Mouse (Mus musculus): Measurements from ENCODE around the gene Stat2. TPM values are rescaled to one million over a fixed set of nuclear protein-coding genes. Genes with fewer than 3 reads are reported as not detected.
"Not testable (repeated sequence)": the region's sequence is repeated elsewhere in the genome, so short reads cannot be mapped to it uniquely, and the experiment has no call there.

The Stat2 gene
- polyA plus RNA-seq, 1 experiment from 2014 or later: 24.5 TPM

DNA sequence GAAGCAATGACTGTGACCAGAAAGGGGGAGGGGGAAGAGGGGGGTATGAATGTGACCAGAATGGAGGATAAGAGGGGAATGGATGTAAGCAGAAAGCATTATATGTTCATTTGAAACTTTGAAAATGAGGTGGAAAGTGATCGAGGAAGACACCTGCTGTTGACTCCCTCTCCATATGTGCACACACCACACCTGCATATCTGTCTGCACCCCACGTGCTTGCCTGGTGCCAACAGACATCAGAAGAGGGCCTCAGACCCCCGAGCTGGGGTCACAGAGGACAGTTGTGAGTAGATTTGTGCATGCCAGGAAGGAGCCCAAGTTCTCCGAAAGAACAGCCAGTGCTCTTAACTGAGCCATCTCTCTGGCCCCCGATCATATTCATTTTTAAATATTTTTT lies 10.4 kb upstream of the Stat2 start:
- Histone ChIP-seq H3K27me3 (replicated peaks) (no peaks in the 10 kb centered on the region), H3K36me3 (no peaks in the 10 kb centered on the region), H3K4me3 (replicated peaks) (no peak overlapping the region), H3K4me1 (no peaks in the 10 kb centered on the region), H3K9me3 (replicated peaks) (no peaks in the 10 kb centered on the region), H3K27ac (replicated peaks) (no peak overlapping the region), H3K9ac (replicated peaks) (no peak overlapping the region), H3K4me2 (no peak overlapping the region)
- 89% methylated on average over 5 of the region's 5 CpGs for WGBS
- no peak for ATAC-seq (ENCODE audit: low FRiP score)

- not testable (repeated sequence) for H3K27ac ChIP-seq (replicated peaks); H3K4me3 ChIP-seq (replicated peaks); H3K27me3 ChIP-seq (replicated peaks); H3K36me3 ChIP-seq; ATAC-seq (ENCODE audit: low FRiP score); H3K4me1 ChIP-seq; H3K9ac ChIP-seq (replicated peaks); H3K4me2 ChIP-seq; H3K9me3 ChIP-seq (replicated peaks)
- 86% methylated on average over 7 of the region's 7 CpGs for WGBS
These were observed 10.0 kb upstream of the Stat2 start for GRCm38 (mm10) chr10:128260376-128260775.

DNA sequence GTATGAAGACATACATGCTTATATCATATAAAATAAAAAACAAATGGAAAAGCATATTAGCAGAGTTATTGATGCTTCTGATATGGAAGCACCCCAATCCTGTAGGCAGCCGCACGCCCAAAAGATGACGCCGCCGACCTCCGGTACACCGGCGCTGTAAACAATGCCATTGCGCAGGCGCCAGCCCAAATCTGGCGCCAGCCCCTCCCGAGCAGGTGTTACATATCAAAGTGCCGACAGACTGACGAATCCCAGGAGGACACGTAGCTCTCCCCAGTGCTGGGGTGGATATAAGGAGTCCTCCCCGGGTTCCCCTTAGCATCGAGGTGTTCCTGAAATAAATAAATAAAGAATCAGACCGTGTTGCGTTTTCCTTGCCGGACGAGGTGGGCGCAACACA lies 8.1 kb upstream of the Stat2 start:
- H3K4me2 ChIP-seq: no peak overlapping the region
- no peaks in the 10 kb centered on the region for H3K4me1 ChIP-seq
- 81% methylated on average over 22 of the region's 22 CpGs for WGBS
- no peaks in the 10 kb centered on the region for H3K9me3 ChIP-seq (replicated peaks)
- no peak overlapping the region for H3K4me3 ChIP-seq (replicated peaks)
- ATAC-seq (ENCODE audit: low FRiP score): no peak
- H3K9ac ChIP-seq (replicated peaks): no peak overlapping the region
- H3K36me3 ChIP-seq: no peaks in the 10 kb centered on the region
- no peak overlapping the region for H3K27ac ChIP-seq (replicated peaks)
- no peaks in the 10 kb centered on the region for H3K27me3 ChIP-seq (replicated peaks)

DNA sequence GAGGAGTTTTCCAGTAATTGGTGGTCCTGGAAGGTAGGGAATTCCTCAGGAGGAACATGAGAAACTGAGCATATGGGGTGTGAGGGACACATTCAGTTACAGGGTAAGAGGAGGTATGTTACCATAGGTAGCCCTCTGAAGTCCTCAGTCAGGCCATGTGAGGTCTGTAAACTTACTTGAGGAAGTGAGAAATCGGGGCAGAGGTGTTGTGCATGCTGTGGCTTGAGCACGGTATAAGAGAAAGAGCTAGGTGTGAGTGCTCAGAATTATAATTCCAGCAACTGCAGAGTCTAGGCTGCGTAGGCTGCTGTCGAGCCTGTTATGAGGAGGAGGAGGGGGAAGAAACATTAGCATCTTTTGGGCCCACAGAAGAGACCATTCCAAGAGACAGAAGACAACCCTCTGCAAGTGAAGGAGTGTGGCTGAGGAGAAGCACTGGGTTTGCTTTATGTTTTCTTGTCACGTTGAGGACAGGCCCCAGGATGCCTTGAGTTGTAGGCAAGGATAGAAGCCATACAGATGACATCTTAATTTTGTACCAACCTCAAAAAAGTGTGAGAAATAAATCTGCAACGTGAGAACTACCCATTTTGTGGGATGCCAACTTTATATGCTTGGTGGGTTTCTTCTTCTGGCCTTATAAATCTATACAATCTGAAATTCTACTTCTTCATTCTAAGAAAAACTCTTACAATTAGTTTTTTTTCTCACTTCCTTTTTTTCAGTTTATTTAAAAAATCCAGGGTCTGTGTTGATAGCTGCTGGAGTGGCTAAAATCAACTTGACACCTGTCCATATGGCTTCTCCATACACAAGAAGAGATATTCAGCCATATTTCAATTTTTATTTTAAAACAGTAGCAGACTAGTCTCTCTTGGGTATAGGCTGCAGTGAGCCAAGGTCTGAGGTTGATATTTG lies 6.7 kb upstream of the Stat2 start:
- Histone ChIP-seq H3K4me2 (no peak overlapping the region), H3K27me3 (replicated peaks) (no peaks in the 10 kb centered on the region), H3K4me3 (replicated peaks) (no peak overlapping the region), H3K9me3 (replicated peaks) (no peaks in the 10 kb centered on the region), H3K4me1 (no peaks in the 10 kb centered on the region), H3K36me3 (no peaks in the 10 kb centered on the region), H3K27ac (replicated peaks) (no peak overlapping the region), H3K9ac (replicated peaks) (no peak overlapping the region)
- WGBS: 78% methylated on average over 6 of the region's 6 CpGs
- ATAC-seq (ENCODE audit: low FRiP score): no peak

- H3K9me3 ChIP-seq (replicated peaks): no peaks in the 10 kb centered on the region
- H3K4me1 ChIP-seq: peaks cover 7% of the 10 kb centered on the region; the same call in 1 of the 2 replicates
- H3K27me3 ChIP-seq (replicated peaks): no peaks in the 10 kb centered on the region
- H3K4me2 ChIP-seq: no peak within 1 kb of the TSS
- no peaks in the 10 kb centered on the region for H3K36me3 ChIP-seq
- no peak within 1 kb of the TSS for H3K4me3 ChIP-seq (replicated peaks)
- no peak for ATAC-seq (ENCODE audit: low FRiP score)
- WGBS: 86% methylated on average over 6 of the region's 6 CpGs
- no peak within 1 kb of the TSS for H3K27ac ChIP-seq (replicated peaks)
- H3K9ac ChIP-seq (replicated peaks): no peak within 1 kb of the TSS
These were observed 2.0 kb upstream of the Stat2 start, which contains the start of gene Apof for GRCm38 (mm10) chr10:128268371-128268770. TSS of gene Apof (plus strand) at chr10:128268671.

GRCm38 (mm10) chr10:128269206-128269910 lies 1.0 kb upstream of the Stat2 start:
- 90% methylated on average over 16 of the region's 16 CpGs for WGBS
- H3K4me2 ChIP-seq: peak overlapping the region; percentile 75; the same call in 1 of the 2 replicates
- no peak overlapping the region for H3K27ac ChIP-seq (replicated peaks)

DNA sequence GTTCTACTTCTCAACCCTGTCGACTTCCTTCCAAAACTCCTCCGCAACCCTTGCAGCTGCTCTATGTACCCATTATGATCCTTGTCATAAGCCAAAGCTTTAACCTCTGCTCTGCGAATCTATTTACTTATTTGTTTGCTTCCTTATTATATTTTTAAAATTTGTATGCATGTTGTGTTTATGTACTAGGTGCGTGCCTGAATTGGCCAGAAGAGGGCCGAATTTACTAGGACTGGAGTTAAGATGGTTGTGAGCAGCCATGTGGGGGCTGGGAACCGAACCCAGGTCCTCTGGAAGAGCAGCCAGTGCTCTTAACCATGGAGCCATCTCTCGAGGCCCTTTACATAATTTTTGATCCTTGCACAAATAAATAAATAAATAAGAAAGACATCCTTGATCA lies 507 bp downstream of the Stat2 start:
- Histone ChIP-seq H3K27me3 (replicated peaks) (no peaks in the 10 kb centered on the region), H3K36me3 (no peaks in the 10 kb centered on the region), H3K4me1 (peaks cover 7% of the 10 kb centered on the region; the same call in 1 of the 2 replicates), H3K9me3 (replicated peaks) (no peaks in the 10 kb centered on the region), H3K4me2 (peak overlapping the region; percentile 75), H3K9ac (replicated peaks) (peak overlapping the region; percentile 81), H3K27ac (replicated peaks) (peak overlapping the region; percentile 87), H3K4me3 (replicated peaks) (peak overlapping the region; percentile 83)
- 44% methylated on average over 7 of the region's 7 CpGs for WGBS
- no peak; the same call in 1 of the 2 replicates for ATAC-seq (ENCODE audit: low FRiP score)

More at GRCm38 (mm10) chr10:128269206-128269910, 1.0 kb upstream of the Stat2 start:
- ATAC-seq (ENCODE audit: low FRiP score): no peak
- Histone ChIP-seq H3K4me1 (peaks cover 7% of the 10 kb centered on the region; the same call in 1 of the 2 replicates), H3K27me3 (replicated peaks) (no peaks in the 10 kb centered on the region), H3K9me3 (replicated peaks) (no peaks in the 10 kb centered on the region), H3K9ac (replicated peaks) (no peak overlapping the region), H3K4me3 (replicated peaks) (no peak overlapping the region), H3K36me3 (no peaks in the 10 kb centered on the region)

DNA sequence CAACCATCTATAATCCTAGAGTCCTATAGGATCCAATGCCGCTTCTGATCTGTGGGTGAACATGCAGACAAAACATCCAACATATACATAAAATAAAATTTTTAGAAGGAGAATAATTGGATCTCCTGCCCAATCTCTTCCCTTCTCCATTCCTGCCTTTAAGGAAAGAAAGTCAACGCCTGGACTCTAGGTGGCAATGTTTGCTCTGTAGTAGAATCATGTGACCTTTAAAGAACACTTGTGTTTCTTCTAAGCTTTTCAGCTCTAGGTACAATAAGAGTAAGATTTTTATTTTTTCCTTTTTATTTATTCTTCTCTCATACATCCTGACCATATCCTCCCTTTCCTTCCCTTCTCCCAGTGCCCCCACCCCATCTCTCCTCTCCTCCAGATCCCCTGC lies 1.5 kb downstream of the Stat2 start:
- Histone ChIP-seq H3K4me3 (replicated peaks) (no peak overlapping the region), H3K36me3 (peaks cover 7% of the 10 kb centered on the region), H3K27ac (replicated peaks) (no peak overlapping the region), H3K27me3 (replicated peaks) (no peaks in the 10 kb centered on the region), H3K4me2 (no peak overlapping the region), H3K4me1 (peaks cover 7% of the 10 kb centered on the region; the same call in 1 of the 2 replicates), H3K9ac (replicated peaks) (no peak overlapping the region), H3K9me3 (replicated peaks) (no peaks in the 10 kb centered on the region)
- WGBS: 73% methylated on average over 2 of the region's 2 CpGs
- no peak for ATAC-seq (ENCODE audit: low FRiP score)

DNA sequence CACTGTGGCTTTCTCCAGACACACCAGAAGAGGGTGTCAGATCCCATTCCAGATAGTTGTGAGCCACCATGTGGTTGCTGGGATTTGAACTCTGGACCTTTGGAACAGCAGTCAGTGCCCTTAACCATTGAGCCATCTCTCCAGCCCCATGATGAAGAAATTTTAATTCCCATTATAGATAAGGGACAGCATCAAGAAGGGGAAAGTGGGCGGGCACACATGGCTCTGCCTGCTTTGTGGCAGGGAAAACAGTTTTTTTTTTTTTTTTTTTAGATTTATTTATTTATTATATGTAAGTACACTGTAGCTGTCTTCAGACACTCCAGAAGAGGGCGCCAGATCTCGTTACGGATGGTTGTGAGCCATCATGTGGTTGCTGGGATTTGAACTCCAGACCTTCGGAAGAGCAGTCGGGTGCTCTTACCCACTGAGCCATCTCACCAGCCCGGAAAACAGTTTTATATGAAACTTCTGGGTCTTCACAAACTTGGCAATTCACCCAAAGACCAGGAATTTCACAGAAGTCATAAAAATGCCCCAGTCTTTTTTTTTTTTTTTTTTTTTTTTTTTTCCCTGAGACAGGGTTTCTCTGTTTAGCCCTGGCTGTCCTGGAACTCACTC lies 2.6 kb downstream of the Stat2 start:
- H3K27me3 ChIP-seq (replicated peaks); H3K9me3 ChIP-seq (replicated peaks); H3K27ac ChIP-seq (replicated peaks); H3K4me3 ChIP-seq (replicated peaks); H3K4me2 ChIP-seq; H3K9ac ChIP-seq (replicated peaks); H3K4me1 ChIP-seq; ATAC-seq (ENCODE audit: low FRiP score): not testable (repeated sequence)
- peaks cover 14% of the 10 kb centered on the region for H3K36me3 ChIP-seq
- WGBS: 88% methylated on average over 6 of the region's 7 CpGs

GRCm38 (mm10) chr10:128275374-128275773 lies 5.0 kb downstream of the Stat2 start:
- H3K27me3 ChIP-seq (replicated peaks); H3K4me1 ChIP-seq; H3K9ac ChIP-seq (replicated peaks); H3K27ac ChIP-seq (replicated peaks); H3K4me3 ChIP-seq (replicated peaks); ATAC-seq (ENCODE audit: low FRiP score); H3K4me2 ChIP-seq; H3K9me3 ChIP-seq (replicated peaks): not testable (repeated sequence)
- 96% methylated on average over 1 of the region's 1 CpGs for whole genome bisulfite sequencing
- peaks cover 32% of the 10 kb centered on the region for H3K36me3 ChIP-seq

DNA sequence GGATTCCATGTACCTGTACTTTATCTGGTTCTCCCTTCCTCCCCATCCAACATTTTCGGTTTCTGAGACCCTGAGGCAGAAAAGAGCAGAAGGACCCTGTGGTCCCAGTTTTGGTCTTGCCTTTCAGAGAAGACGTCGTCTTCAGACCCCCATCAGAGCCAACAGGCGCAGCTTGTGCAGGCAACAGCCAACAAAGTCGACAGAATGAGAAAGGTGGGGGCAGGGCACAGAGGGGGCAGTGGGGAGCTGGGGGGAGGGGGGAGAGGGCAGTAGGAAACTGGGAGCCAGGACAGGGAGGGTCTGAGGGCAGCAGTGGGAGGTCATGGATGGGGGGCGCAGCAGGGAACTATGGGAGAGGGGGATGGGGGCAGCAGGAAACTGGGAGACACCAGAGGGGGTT lies 7.8 kb downstream of the Stat2 start:
- 70% methylated on average over 6 of the region's 6 CpGs for WGBS
- peaks cover 53% of the 10 kb centered on the region for H3K36me3 ChIP-seq
- H3K9me3 ChIP-seq (replicated peaks): no peaks in the 10 kb centered on the region
- no peaks in the 10 kb centered on the region for H3K27me3 ChIP-seq (replicated peaks)
- no peak overlapping the region for H3K9ac ChIP-seq (replicated peaks)
- ATAC-seq (ENCODE audit: low FRiP score): no peak
- no peak overlapping the region for H3K4me2 ChIP-seq
- H3K27ac ChIP-seq (replicated peaks): no peak overlapping the region
- H3K4me3 ChIP-seq (replicated peaks): no peak overlapping the region
- H3K4me1 ChIP-seq: no peaks in the 10 kb centered on the region
